Comparison of ENCODE assay signal across 8 mouse cellular contexts in genomic region chrX:58030100-58030834, GRCm38 (mm10). TPM values are rescaled to one million over a fixed set of nuclear protein-coding genes. Genes with fewer than 3 reads are reported as not detected.
DNase-seq lines count a peak whose midpoint lies in the region; ATAC-seq lines count a peak whose summit lies in the region.

No protein-coding gene starts in this region.

- no peaks in the 10 kb centered on the region for H3K36me3 ChIP-seq in kidney, embryonic 15.5 days
- H3K36me3 ChIP-seq in midbrain, embryonic 13.5 days: no peaks in the 10 kb centered on the region

- WGBS in kidney, embryonic 15.5 days: 21% methylated on average over 48 of the region's 48 CpGs
- WGBS in midbrain, embryonic 13.5 days: 21% methylated on average over 48 of the region's 48 CpGs

- H3K9me3 ChIP-seq in kidney, embryonic 15.5 days (replicated peaks): no peaks in the 10 kb centered on the region
- no peaks in the 10 kb centered on the region for H3K9me3 ChIP-seq in midbrain, embryonic 13.5 days

- no peak overlapping the region for H3K9ac ChIP-seq in kidney, embryonic 15.5 days
- H3K9ac ChIP-seq in midbrain, embryonic 13.5 days (replicated peaks): peak overlapping the region; percentile 80

- ATAC-seq in kidney, embryonic 15.5 days (replicated peaks; ENCODE audit: low FRiP score): peak; percentile 87
- peak; percentile 93 for ATAC-seq in midbrain, embryonic 13.5 days

- peak overlapping the region; percentile 66 for H3K4me2 ChIP-seq in kidney, embryonic 15.5 days
- H3K4me2 ChIP-seq in midbrain, embryonic 13.5 days (replicated peaks): peak overlapping the region; percentile 55

- H3K4me3 ChIP-seq in kidney, embryonic 15.5 days (replicated peaks): peak overlapping the region; percentile 45
- peak overlapping the region; percentile 57 for H3K4me3 ChIP-seq in midbrain, embryonic 13.5 days (replicated peaks)

- H3K27ac ChIP-seq in kidney, embryonic 15.5 days: no peak overlapping the region
- H3K27ac ChIP-seq in midbrain, embryonic 13.5 days: peak overlapping the region; percentile 87

- peaks cover 94% of the 10 kb centered on the region for H3K27me3 ChIP-seq in kidney, embryonic 15.5 days
- H3K27me3 ChIP-seq in midbrain, embryonic 13.5 days: peaks cover 7% of the 10 kb centered on the region; the same call in 1 of the 2 replicates

- H3K4me1 ChIP-seq in kidney, embryonic 15.5 days: peaks cover 19% of the 10 kb centered on the region
- H3K4me1 ChIP-seq in midbrain, embryonic 13.5 days (replicated peaks): no peaks in the 10 kb centered on the region

- DNase-seq in ovary, postnatal 36 days (ENCODE audit: low spot score): peak; percentile 28
- DNase-seq in ovary, postnatal 14 days (ENCODE audit: low spot score): no peak
- DNase-seq in cerebellum, postnatal 36 days: peak; percentile 83 to 87
- DNase-seq in heart, adult 9 months (ENCODE audit: low spot score in 2 of 2): peak; percentile 6 to 15
- no peak for DNase-seq in T-cell, adult 2 months (ENCODE audit: low spot score)
- DNase-seq in spleen, adult 18-20 months: no peak

RNA-seq across cellular contexts. Expression of gene Zic3, which starts 7.8 kb away (rescaled TPM):
- 0.06 TPM in 1 of 2 replicates, not detected in the other for polyA plus RNA-seq in kidney, embryonic 15.5 days (2015; fragmentation: Nextera tagmentation; extraction: Ambion mirVana)
- polyA plus RNA-seq in midbrain, embryonic 13.5 days (2015; fragmentation: Nextera tagmentation; extraction: Ambion mirVana): 31.7 and 32.7 TPM in 2 replicates

Comparison
In these comparisons a context has a peak if more than half of its experiments do, and no peak if none do; other contexts are left out.
1. DNase-seq: peak in ovary, postnatal 36 days (single experiment), cerebellum, postnatal 36 days (2 of 2) and heart, adult 9 months (2 of 2); none in ovary, postnatal 14 days (single experiment), T-cell, adult 2 months (single experiment) and spleen, adult 18-20 months (0 of 2).
2. RNA of gene Zic3, which starts 7.8 kb away (polyA plus RNA-seq): 31.7 to 32.7 TPM in midbrain, embryonic 13.5 days; 0.06 TPM in kidney, embryonic 15.5 days; every median in the first group is over 10 times any median in the second.